In genomic region chr2:112653836-112654235, GRCm38 (mm10) we compare ENCODE assay signal across 24 mouse cellular contexts.
"Had no signal": no experiment of that assay in that cellular context is flagged by ENCODE, and none has a peak within 500 bp of the region (broad histone marks: within the 10 kb centered on the region; RNA-seq: fewer than 3 reads in every experiment).

No protein-coding gene starts in this region.

- H3K9ac ChIP-seq: forebrain, postnatal 0 days; heart, embryonic 13.5 days; heart, embryonic 15.5 days; hindbrain, embryonic 13.5 days; hindbrain, embryonic 15.5 days; kidney, embryonic 15.5 days; limb, embryonic 13.5 days; limb, embryonic 15.5 days; liver, embryonic 12.5 days; liver, embryonic 14.5 days had no signal

- H3K4me2 ChIP-seq: heart, embryonic 13.5 days; heart, embryonic 15.5 days; hindbrain, embryonic 13.5 days; hindbrain, embryonic 15.5 days; kidney, embryonic 15.5 days; limb, embryonic 13.5 days; limb, embryonic 15.5 days; liver, embryonic 12.5 days had no signal

- DNase-seq: forebrain, postnatal 0 days; gastrocnemius, postnatal 14 days; gastrocnemius, postnatal 36 days; heart, postnatal 14 days; kidney, adult 11 months; kidney, adult 2 months; kidney, adult 9 months; kidney, postnatal 14 days; kidney, postnatal 36 days; layer of hippocampus, adult 9-11 months; layer of hippocampus, postnatal 36 days; left cerebral cortex, postnatal 4 days had no signal

- H3K9me3 ChIP-seq: heart, embryonic 13.5 days; heart, embryonic 15.5 days; hindbrain, embryonic 13.5 days; hindbrain, embryonic 15.5 days; kidney, embryonic 15.5 days; limb, embryonic 13.5 days; limb, embryonic 15.5 days; liver, embryonic 12.5 days had no signal

- H3K27me3 ChIP-seq: heart, embryonic 13.5 days; heart, embryonic 15.5 days; hindbrain, embryonic 13.5 days; hindbrain, embryonic 15.5 days; kidney, embryonic 15.5 days; limb, embryonic 13.5 days; limb, embryonic 15.5 days; liver, embryonic 12.5 days had no signal

- H3K4me3 ChIP-seq: heart, embryonic 13.5 days; heart, embryonic 15.5 days; hindbrain, embryonic 13.5 days; hindbrain, embryonic 15.5 days; kidney, embryonic 15.5 days; limb, embryonic 13.5 days; limb, embryonic 15.5 days; liver, embryonic 12.5 days had no signal

- H3K27ac ChIP-seq: heart, embryonic 13.5 days; heart, embryonic 15.5 days; hindbrain, embryonic 13.5 days; hindbrain, embryonic 15.5 days; hindbrain, postnatal 0 days; kidney, embryonic 15.5 days; kidney, postnatal 0 days; limb, embryonic 13.5 days; limb, embryonic 15.5 days; liver, embryonic 12.5 days; liver, embryonic 14.5 days had no signal

- ATAC-seq: forebrain, postnatal 0 days; hindbrain, postnatal 0 days; intestine, embryonic 16.5 days; liver, embryonic 12.5 days had no signal

- H3K36me3 ChIP-seq: heart, embryonic 13.5 days; heart, embryonic 15.5 days; hindbrain, embryonic 13.5 days; hindbrain, embryonic 15.5 days; kidney, embryonic 15.5 days; limb, embryonic 13.5 days; limb, embryonic 15.5 days; liver, embryonic 12.5 days had no signal

- H3K4me1 ChIP-seq: heart, embryonic 13.5 days; heart, embryonic 15.5 days; hindbrain, embryonic 13.5 days; hindbrain, embryonic 15.5 days; kidney, embryonic 15.5 days; limb, embryonic 13.5 days; limb, embryonic 15.5 days; liver, embryonic 12.5 days had no signal
